Comparison of ENCODE assay signal across 9 mouse cellular contexts in genomic region chr2:136648606-136649005, GRCm38 (mm10).
DNase-seq lines count a peak whose midpoint lies in the region; ATAC-seq and TF ChIP-seq lines count a peak whose summit lies in the region.
"Had no signal": no experiment of that assay in that cellular context is flagged by ENCODE, and none has a peak within 500 bp of the region (broad histone marks: within the 10 kb centered on the region; RNA-seq: fewer than 3 reads in every experiment).

No protein-coding gene starts in this region.

- no peak for TF ChIP-seq CTCF in gastrocnemius, adult 2 months (IDR thresholded peaks at IDR 0.05)
- no peak for TF ChIP-seq CTCF in stomach, postnatal 0 days (IDR thresholded peaks at IDR 0.05; ENCODE audit: low read depth)

- H3K4me2 ChIP-seq in stomach, postnatal 0 days (replicated peaks; ENCODE audit: low read depth) = no peak overlapping the region
- H3K4me2 ChIP-seq in forebrain, embryonic 16.5 days (ENCODE audit: low read length) = no peak overlapping the region

- ATAC-seq in stomach, postnatal 0 days (ENCODE audit: low FRiP score, low TSS enrichment) = peak; percentile 89
- no peak for ATAC-seq in forebrain, embryonic 16.5 days

- no peaks in the 10 kb centered on the region for H3K9me3 ChIP-seq in stomach, postnatal 0 days (ENCODE audit: control insufficient read depth, low read length)
- no peaks in the 10 kb centered on the region for H3K9me3 ChIP-seq in forebrain, embryonic 16.5 days (ENCODE audit: control insufficient read depth, low read length)

- WGBS in stomach, postnatal 0 days = 45% methylated on average over 5 of the region's 5 CpGs
- WGBS in forebrain, embryonic 16.5 days = 62% methylated on average over 5 of the region's 5 CpGs

- no peak for TF ChIP-seq EP300 in stomach, postnatal 0 days (optimal IDR thresholded peaks at IDR 0.05)

- peak; percentile 35 for DNase-seq in gastrocnemius, adult 2 months
- no peak for DNase-seq in gastrocnemius, adult 18-20 months (ENCODE audit: low spot score)
- DNase-seq in adrenal gland, postnatal 10 days = peak; percentile 82
- peak; percentile 14 for DNase-seq in gastrocnemius, postnatal 25 days
- peak; percentile 37 for DNase-seq in left cerebral cortex, postnatal 36 days (ENCODE audit: low spot score in 2 of 2)
- peak; percentile 83 for DNase-seq in stomach, postnatal 0 days (ENCODE audit: low spot score)
- DNase-seq in spleen, adult 12 weeks (ENCODE audit: low spot score) = no peak

- no peaks in the 10 kb centered on the region for H3K36me3 ChIP-seq in stomach, postnatal 0 days (ENCODE audit: control insufficient read depth, insufficient read depth, low read length)
- no peaks in the 10 kb centered on the region for H3K36me3 ChIP-seq in forebrain, embryonic 16.5 days (ENCODE audit: control insufficient read depth, insufficient read depth)

- H3K27me3 ChIP-seq in stomach, postnatal 0 days (ENCODE audit: control insufficient read depth, insufficient read depth, low read length) = no peaks in the 10 kb centered on the region
- no peaks in the 10 kb centered on the region for H3K27me3 ChIP-seq in forebrain, embryonic 16.5 days (replicated peaks; ENCODE audit: control insufficient read depth, insufficient read depth, low read length)

- no peaks in the 10 kb centered on the region; the same call in 1 of the 2 replicates for H3K4me1 ChIP-seq in stomach, postnatal 0 days (replicated peaks; ENCODE audit: control insufficient read depth, insufficient read depth)
- 0 out of 2 replicates have a peak, but pooled peaks cover 2% of the 10 kb centered on the region for H3K4me1 ChIP-seq in forebrain, embryonic 16.5 days (replicated peaks; ENCODE audit: control insufficient read depth, insufficient read depth, low read length)

- no peak overlapping the region for H3K9ac ChIP-seq in stomach, postnatal 0 days (ENCODE audit: low read length)
- no peak overlapping the region for H3K9ac ChIP-seq in forebrain, embryonic 16.5 days (replicated peaks; ENCODE audit: low read depth, low read length)

- H3K27ac ChIP-seq in gastrocnemius, adult 2 months = no peak overlapping the region
- H3K27ac ChIP-seq in stomach, postnatal 0 days (replicated peaks) = no peak overlapping the region
- H3K27ac ChIP-seq in forebrain, embryonic 16.5 days (ENCODE audit: low read length) = no peak overlapping the region
- H3K27ac ChIP-seq: kidney, postnatal 0 days had no signal

- intact Hi-C loops in gastrocnemius, adult 2 months (cut with DNase I) = no loop called here
- intact Hi-C loops in left cerebral cortex, postnatal 36 days (cut with DNase I) = no loop called here

- no peak overlapping the region for H3K4me3 ChIP-seq in gastrocnemius, adult 2 months
- no peak overlapping the region for H3K4me3 ChIP-seq in stomach, postnatal 0 days (ENCODE audit: low read depth, low read length)
- no peak overlapping the region for H3K4me3 ChIP-seq in forebrain, embryonic 16.5 days (replicated peaks; ENCODE audit: low read length)

Comparison
In these comparisons a context has a peak if more than half of its experiments do, and no peak if none do; other contexts are left out.
1. DNase-seq: peak in gastrocnemius, adult 2 months (single experiment), adrenal gland, postnatal 10 days (single experiment), gastrocnemius, postnatal 25 days (single experiment), left cerebral cortex, postnatal 36 days (2 of 2) and stomach, postnatal 0 days (single experiment); none in gastrocnemius, adult 18-20 months (single experiment) and spleen, adult 12 weeks (single experiment).